Comparison of ENCODE assay signal across 16 mouse cellular contexts in the genomic region with DNA sequence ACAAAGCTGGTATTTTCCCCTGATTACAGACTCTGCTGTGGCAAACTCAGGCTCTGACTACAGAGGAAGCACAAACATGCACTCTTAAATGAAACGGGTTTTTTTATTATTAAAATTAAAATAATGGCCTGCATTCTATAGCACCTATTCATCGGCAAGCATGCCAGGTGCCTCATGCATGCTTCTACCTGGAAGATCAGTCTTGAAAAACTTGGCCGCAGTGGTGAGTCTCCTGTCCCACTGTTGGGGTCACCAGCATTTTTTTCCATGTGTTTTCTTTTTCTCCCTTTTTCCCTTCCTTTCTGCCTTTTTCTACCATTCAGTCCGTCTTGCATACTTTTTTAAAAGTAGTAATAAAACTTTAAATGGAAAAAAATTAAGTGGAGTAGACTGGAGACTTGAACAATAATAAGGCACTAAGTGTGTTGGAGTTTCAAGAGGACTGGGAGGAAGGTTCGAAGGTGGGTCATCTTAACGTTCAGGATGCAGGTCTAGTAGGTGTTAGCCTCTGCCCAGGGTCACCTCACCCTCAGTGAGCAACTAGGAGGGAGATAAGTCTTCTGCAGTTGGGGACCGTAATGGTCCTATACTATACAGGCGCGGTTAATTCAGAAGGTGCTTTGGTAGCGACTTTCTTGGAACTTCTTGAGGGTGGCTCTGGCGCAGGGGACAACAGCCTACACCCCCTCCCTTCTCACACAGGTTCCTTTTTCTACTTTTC. TPM values are rescaled to one million over a fixed set of nuclear protein-coding genes. Genes with fewer than 3 reads are reported as not detected.
DNase-seq lines count a peak whose midpoint lies in the region; ATAC-seq and TF ChIP-seq lines count a peak whose summit lies in the region.
"Had no signal": no experiment of that assay in that cellular context is flagged by ENCODE, and none has a peak within 500 bp of the region (broad histone marks: within the 10 kb centered on the region; RNA-seq: fewer than 3 reads in every experiment).

No protein-coding gene starts in this region.

- H3K4me3 ChIP-seq in cerebellum, adult 2 months (replicated peaks; ENCODE audit: insufficient read depth, low read depth, low read length) = no peak overlapping the region
- H3K4me3 ChIP-seq in hindbrain, embryonic 11.5 days (ENCODE audit: low read depth, low read length) = no peak overlapping the region
- no peak overlapping the region for H3K4me3 ChIP-seq in hindbrain, embryonic 13.5 days
- H3K4me3 ChIP-seq in forebrain, embryonic 16.5 days (replicated peaks; ENCODE audit: low read length) = peak overlapping the region; percentile 12
- H3K4me3 ChIP-seq: midbrain, embryonic 12.5 days had no signal

- no peak for TF ChIP-seq POLR2A in cerebellum, adult 2 months (IDR thresholded peaks at IDR 0.05; ENCODE audit: borderline replicate concordance, insufficient read depth, low read length)

- 46% methylated on average over 11 of the region's 11 CpGs for whole genome bisulfite sequencing in cerebellum, adult 2 months
- WGBS in hindbrain, embryonic 11.5 days = 2% methylated on average over 11 of the region's 11 CpGs
- 9% methylated on average over 11 of the region's 11 CpGs for WGBS in hindbrain, embryonic 13.5 days
- 24% methylated on average over 11 of the region's 11 CpGs for WGBS in forebrain, embryonic 16.5 days

- H3K9me3 ChIP-seq in hindbrain, embryonic 11.5 days (ENCODE audit: control insufficient read depth, low read length) = no peaks in the 10 kb centered on the region
- H3K9me3 ChIP-seq in hindbrain, embryonic 13.5 days = no peaks in the 10 kb centered on the region
- H3K9me3 ChIP-seq in forebrain, embryonic 16.5 days (ENCODE audit: control insufficient read depth, low read length) = no peaks in the 10 kb centered on the region
- H3K9me3 ChIP-seq: embryonic facial prominence, embryonic 12.5 days; midbrain, embryonic 12.5 days had no signal

- H3K4me1 ChIP-seq in cerebellum, adult 2 months (ENCODE audit: control insufficient read depth, insufficient read depth, low read length) = peaks cover 68% of the 10 kb centered on the region
- H3K4me1 ChIP-seq in hindbrain, embryonic 11.5 days (replicated peaks; ENCODE audit: control insufficient read depth, insufficient read depth, low read length) = no peaks in the 10 kb centered on the region; the same call in 1 of the 2 replicates
- peaks cover 70% of the 10 kb centered on the region for H3K4me1 ChIP-seq in hindbrain, embryonic 13.5 days (replicated peaks)
- H3K4me1 ChIP-seq in forebrain, embryonic 16.5 days (replicated peaks; ENCODE audit: control insufficient read depth, insufficient read depth, low read length) = peaks cover 72% of the 10 kb centered on the region

- peak in 1 of 2 experiments; percentile 43 for DNase-seq in cerebellum, adult 2 months
- DNase-seq in cerebellum, postnatal 14 days = no peak
- peak; percentile 57 for DNase-seq in hindbrain, embryonic 11.5 days (ENCODE audit: low spot score)
- peak; percentile 56 for DNase-seq in Muller cell, postnatal 12 days (ENCODE audit: inconsistent ontology term)
- DNase-seq in lung, adult 18-20 months = no peak
- DNase-seq in thymus, postnatal 36 days = no peak
- DNase-seq: gastrocnemius, postnatal 25 days; left cerebral cortex, postnatal 4 days; right cerebral cortex, postnatal 14 days had no signal

- TF ChIP-seq CTCF in cerebellum, adult 2 months (IDR thresholded peaks at IDR 0.05; ENCODE audit: borderline replicate concordance, insufficient read depth, low read depth, low read length) = no peak

- no peak overlapping the region for H3K4me2 ChIP-seq in hindbrain, embryonic 11.5 days (replicated peaks; ENCODE audit: low read depth, low read length)
- no peak overlapping the region for H3K4me2 ChIP-seq in hindbrain, embryonic 13.5 days
- peak overlapping the region; percentile 61 for H3K4me2 ChIP-seq in forebrain, embryonic 16.5 days (ENCODE audit: low read length)

- peak overlapping the region; percentile 92 for H3K27ac ChIP-seq in cerebellum, adult 2 months (ENCODE audit: insufficient read depth, low read length)
- H3K27ac ChIP-seq in hindbrain, embryonic 11.5 days (ENCODE audit: low read depth, low read length) = no peak overlapping the region
- H3K27ac ChIP-seq in hindbrain, embryonic 13.5 days = no peak overlapping the region
- peak overlapping the region; percentile 93 for H3K27ac ChIP-seq in forebrain, embryonic 16.5 days (ENCODE audit: low read length)
- H3K27ac ChIP-seq: embryonic facial prominence, embryonic 12.5 days; kidney, postnatal 0 days; midbrain, embryonic 12.5 days had no signal

- no peaks in the 10 kb centered on the region for H3K36me3 ChIP-seq in hindbrain, embryonic 11.5 days (ENCODE audit: control insufficient read depth, insufficient read depth, low read length)
- no peaks in the 10 kb centered on the region for H3K36me3 ChIP-seq in hindbrain, embryonic 13.5 days
- no peaks in the 10 kb centered on the region for H3K36me3 ChIP-seq in forebrain, embryonic 16.5 days (ENCODE audit: control insufficient read depth, insufficient read depth)
- H3K36me3 ChIP-seq: embryonic facial prominence, embryonic 12.5 days; midbrain, embryonic 12.5 days had no signal

- no peak overlapping the region for H3K9ac ChIP-seq in hindbrain, embryonic 11.5 days (ENCODE audit: low read depth, low read length)
- H3K9ac ChIP-seq in hindbrain, embryonic 13.5 days = no peak overlapping the region
- peak overlapping the region; percentile 53 for H3K9ac ChIP-seq in forebrain, embryonic 16.5 days (replicated peaks; ENCODE audit: low read depth, low read length)
- H3K9ac ChIP-seq: embryonic facial prominence, embryonic 12.5 days; midbrain, embryonic 12.5 days had no signal

- ATAC-seq in hindbrain, embryonic 11.5 days (ENCODE audit: low FRiP score) = no peak
- ATAC-seq in hindbrain, embryonic 13.5 days (ENCODE audit: low FRiP score) = no peak
- no peak for ATAC-seq in forebrain, embryonic 16.5 days
- ATAC-seq: intestine, postnatal 0 days; Patski had no signal

- H3K27me3 ChIP-seq in cerebellum, adult 2 months (ENCODE audit: control insufficient read depth, insufficient read depth, low read length) = no peaks in the 10 kb centered on the region
- peaks cover 99% of the 10 kb centered on the region for H3K27me3 ChIP-seq in hindbrain, embryonic 11.5 days (ENCODE audit: control insufficient read depth, insufficient read depth, low read length)
- H3K27me3 ChIP-seq in hindbrain, embryonic 13.5 days = peaks cover 99% of the 10 kb centered on the region
- peaks cover 10% of the 10 kb centered on the region for H3K27me3 ChIP-seq in forebrain, embryonic 16.5 days (replicated peaks; ENCODE audit: control insufficient read depth, insufficient read depth, low read length)
- H3K27me3 ChIP-seq: Patski had no signal

RNA-seq across cellular contexts. Expression of gene Nfix, which starts 16.8 kb away (rescaled TPM):
- 98.5 and 105 TPM in 2 replicates for polyA plus RNA-seq in cerebellum, adult 2 months (2012; rRNA removed)
- 2.4 and 3.0 TPM in 2 replicates for polyA plus RNA-seq in hindbrain, embryonic 11.5 days (2014; fragmentation: Nextera tagmentation; extraction: Ambion mirVana)
- 35.3 and 44.1 TPM in 2 replicates for polyA plus RNA-seq in hindbrain, embryonic 13.5 days (2015; fragmentation: Nextera tagmentation; extraction: Ambion mirVana)
- polyA plus RNA-seq in forebrain, embryonic 16.5 days (2015; fragmentation: Nextera tagmentation; extraction: Ambion mirVana) = 440 and 546 TPM in 2 replicates

RNA-seq across cellular contexts. Expression of gene Dand5, which starts 39.3 kb away (rescaled TPM):
- polyA plus RNA-seq in cerebellum, adult 2 months (2012; rRNA removed) = 16.1 and 16.2 TPM in 2 replicates
- polyA plus RNA-seq in hindbrain, embryonic 11.5 days (2014; fragmentation: Nextera tagmentation; extraction: Ambion mirVana) = 6.2 and 7.1 TPM in 2 replicates
- 10.8 and 11.5 TPM in 2 replicates for polyA plus RNA-seq in hindbrain, embryonic 13.5 days (2015; fragmentation: Nextera tagmentation; extraction: Ambion mirVana)
- 8.2 and 8.7 TPM in 2 replicates for polyA plus RNA-seq in forebrain, embryonic 16.5 days (2015; fragmentation: Nextera tagmentation; extraction: Ambion mirVana)

RNA-seq across cellular contexts. Expression of gene Gadd45gip1, which starts 48.0 kb away (rescaled TPM):
- 45.3 and 45.5 TPM in 2 replicates for polyA plus RNA-seq in cerebellum, adult 2 months (2012; rRNA removed)
- polyA plus RNA-seq in hindbrain, embryonic 11.5 days (2014; fragmentation: Nextera tagmentation; extraction: Ambion mirVana) = 36.0 and 37.2 TPM in 2 replicates
- 37.3 and 37.8 TPM in 2 replicates for polyA plus RNA-seq in hindbrain, embryonic 13.5 days (2015; fragmentation: Nextera tagmentation; extraction: Ambion mirVana)
- polyA plus RNA-seq in forebrain, embryonic 16.5 days (2015; fragmentation: Nextera tagmentation; extraction: Ambion mirVana) = 31.3 and 34.3 TPM in 2 replicates

RNA-seq across cellular contexts. Expression of gene Rad23a, which starts 57.1 kb away (rescaled TPM):
- 117 and 120 TPM in 2 replicates for polyA plus RNA-seq in cerebellum, adult 2 months (2012; rRNA removed)
- polyA plus RNA-seq in hindbrain, embryonic 11.5 days (2014; fragmentation: Nextera tagmentation; extraction: Ambion mirVana) = 88.6 and 91.3 TPM in 2 replicates
- 83.2 and 85.5 TPM in 2 replicates for polyA plus RNA-seq in hindbrain, embryonic 13.5 days (2015; fragmentation: Nextera tagmentation; extraction: Ambion mirVana)
- 84.8 and 86.5 TPM in 2 replicates for polyA plus RNA-seq in forebrain, embryonic 16.5 days (2015; fragmentation: Nextera tagmentation; extraction: Ambion mirVana)

Comparison
In these comparisons a context has a peak if more than half of its experiments do, and no peak if none do; other contexts are left out.
1. DNase-seq: peak in hindbrain, embryonic 11.5 days (single experiment) and Muller cell, postnatal 12 days (single experiment); none in cerebellum, postnatal 14 days (0 of 2), lung, adult 18-20 months (0 of 2) and thymus, postnatal 36 days (0 of 2).
2. H3K27ac ChIP-seq: peak in cerebellum, adult 2 months (single experiment) and forebrain, embryonic 16.5 days (single experiment); none in hindbrain, embryonic 11.5 days (single experiment) and hindbrain, embryonic 13.5 days (single experiment).